Mouse (Mus musculus) left cerebral cortex, postnatal 25 days (tissue): ENCODE measurements around the gene Tnnt3. TPM values are rescaled to one million over a fixed set of nuclear protein-coding genes. Genes with fewer than 3 reads are reported as not detected.
A peak's percentile ranks its signal among the peaks of the same experiment; 100 is the strongest.

Experiments
- DNase-seq, 2 experiments: peaks; one replicate each; pipeline ENCODE4 v3.0.0; 2022; ENCODE audit warnings: low spot score in 2 of 2, mixed read lengths in 1 of 2
- intact Hi-C: fragments of 180-260 bp; cut with DNase I; formaldehyde crosslinking; loops from one replicate; pipeline ENCODE4 v1.15.1; 2025
- total RNA-seq, 2 experiments: library from RNA; stranded (reverse); gene quantifications; 2 replicates each; pipeline ENCODE4 v1.2.3; 2021

Tnnt3 gene
- total RNA-seq, 2 experiments from 2014 or later = not detected

- intact Hi-C loops = loop anchor here (5.0 kb wide), 2 partner anchors 167 to 182 kb away; no protein-coding TSS in a partner anchor
- no peak for DNase-seq
Measured at GRCm38 (mm10) chr7:142499010-142499721, 530 bp downstream of the Tnnt3 start.

DNA sequence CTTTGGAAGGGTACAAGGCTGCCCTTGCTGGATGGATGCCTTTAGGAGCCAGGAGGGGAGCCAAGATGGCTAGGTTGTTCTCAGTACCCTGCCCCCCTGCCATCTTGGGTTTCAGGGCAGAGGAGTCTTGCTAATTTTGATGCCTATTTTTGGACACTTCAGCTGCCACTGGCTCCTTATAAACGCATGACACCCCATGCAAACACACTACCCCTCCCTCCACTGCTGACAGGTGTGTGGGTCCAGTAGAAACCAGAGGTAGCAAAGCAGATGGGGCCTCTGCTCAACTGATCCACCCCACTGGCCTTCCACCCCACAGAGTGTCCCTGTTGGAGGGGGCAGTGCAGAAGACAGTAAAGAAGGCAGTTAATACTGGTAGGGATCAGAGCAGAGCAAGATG lies 1.4 kb downstream of the Tnnt3 start:
- DNase-seq = no peak
- intact Hi-C loops = no loop called here

DNA sequence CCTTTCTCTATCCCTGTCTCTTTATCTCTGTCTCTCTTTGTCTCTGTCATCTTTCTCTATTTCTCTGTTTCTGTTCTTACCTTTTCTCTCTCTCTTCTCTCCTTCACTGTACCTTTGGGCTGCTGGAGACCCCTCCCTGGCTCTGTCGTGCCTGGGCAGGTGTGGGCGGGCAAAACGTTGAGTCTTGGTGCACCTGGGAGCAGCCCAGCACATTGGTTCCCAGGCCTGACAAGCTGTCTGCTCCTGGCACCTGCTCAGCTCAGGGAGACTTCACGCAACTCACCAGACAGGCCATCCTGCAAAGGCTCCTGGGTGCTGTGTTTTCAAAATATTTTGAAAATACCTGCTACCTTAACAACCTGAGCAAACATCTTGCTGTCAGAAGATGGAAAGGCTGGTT lies 4.6 kb downstream of the Tnnt3 start:
- intact Hi-C loops = no loop called here
- DNase-seq = no peak

DNA sequence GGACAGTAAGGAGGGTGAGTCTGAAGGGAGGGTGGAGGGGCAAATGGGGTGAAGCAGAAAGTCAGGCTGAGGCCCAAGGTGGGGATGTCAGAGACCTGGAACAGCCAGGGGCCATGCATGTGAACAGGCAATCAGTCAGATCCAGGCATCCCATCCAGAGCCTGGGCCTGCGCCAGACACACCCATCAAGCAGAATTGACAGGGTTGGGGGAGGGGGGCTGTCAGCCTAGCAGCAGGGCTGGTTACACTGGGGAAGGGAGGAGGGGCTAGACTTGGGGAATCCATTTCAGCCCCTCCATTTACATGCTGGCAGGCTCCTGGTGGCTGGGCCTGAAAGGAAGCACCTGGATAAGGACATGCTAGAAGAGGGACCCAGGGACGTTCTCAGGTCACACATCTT lies 7.3 kb downstream of the Tnnt3 start:
- intact Hi-C loops = no loop called here

GRCm38 (mm10) chr7:142506501-142506900 lies 7.9 kb downstream of the Tnnt3 start:
- intact Hi-C loops = no loop called here
- DNase-seq = no peak

More for the DNA sequence above, 7.3 kb downstream of the Tnnt3 start:
- DNase-seq = no peak

DNA sequence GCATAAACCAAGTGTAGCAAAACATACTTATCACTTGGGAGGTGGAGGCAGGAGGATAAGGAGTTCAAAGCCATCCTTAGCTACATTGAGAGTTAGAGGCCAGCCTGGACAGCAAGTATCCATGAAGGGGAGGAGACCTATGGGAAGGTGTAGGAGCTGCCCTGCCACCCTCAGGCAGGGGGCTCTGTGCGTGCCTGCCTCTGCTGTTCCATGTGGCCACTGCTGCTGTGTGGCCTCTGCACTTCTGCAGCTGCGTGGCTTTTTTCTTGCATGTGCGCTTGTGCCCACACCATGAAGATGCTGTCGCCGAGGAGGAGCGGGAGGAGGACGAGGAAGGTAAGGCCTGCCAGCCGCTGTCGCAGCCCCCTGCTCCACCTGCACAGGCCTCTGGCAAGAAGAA lies 8.8 kb downstream of the Tnnt3 start:
- DNase-seq = no peak
- intact Hi-C loops = no loop called here

DNA sequence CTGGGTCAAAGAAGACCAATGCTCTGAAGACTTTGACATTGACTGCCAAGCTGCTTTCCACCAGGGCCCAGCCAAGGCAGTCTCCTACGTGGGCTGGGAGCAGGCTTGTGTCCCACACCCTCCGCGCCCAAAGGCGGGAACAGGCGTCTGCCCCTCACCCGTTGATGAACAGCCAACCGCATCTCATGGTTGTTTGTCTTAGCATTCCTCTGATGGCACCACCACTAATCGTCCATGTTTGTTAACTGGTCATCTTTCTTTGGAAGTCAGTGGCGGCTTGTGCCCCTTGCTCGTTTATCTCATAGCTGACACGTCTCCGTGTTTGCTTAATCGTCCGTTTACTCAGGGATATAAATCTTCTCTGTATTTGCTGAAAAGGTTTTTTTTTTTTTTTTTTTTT lies 10.9 kb downstream of the Tnnt3 start:
- intact Hi-C loops = no loop called here
- DNase-seq = no peak

- intact Hi-C loops = no loop called here
- DNase-seq = no peak
Measured at GRCm38 (mm10) chr7:142510021-142510777, 11.6 kb downstream of the Tnnt3 start.

DNA sequence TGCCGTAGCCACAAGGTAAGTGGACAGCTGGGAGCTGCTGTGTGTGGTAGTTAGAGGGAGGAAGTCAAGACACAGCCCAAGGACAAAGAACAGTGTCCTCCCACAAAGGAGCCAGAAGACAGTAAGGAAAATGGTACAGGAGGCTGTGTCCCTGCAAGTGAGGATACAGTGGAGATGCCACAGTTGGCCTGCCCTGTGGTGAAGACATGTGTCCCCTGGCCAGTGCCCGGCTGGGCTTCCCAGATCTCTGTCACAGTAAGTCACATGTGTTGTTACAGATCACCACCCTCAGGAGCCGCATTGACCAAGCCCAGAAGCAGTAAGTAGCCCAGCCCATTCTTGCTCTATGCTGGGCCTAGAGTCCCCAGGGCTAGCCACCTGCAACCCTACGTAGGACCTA lies 15.4 kb downstream of the Tnnt3 start:
- intact Hi-C loops = no loop called here
- DNase-seq = no peak

- no peak for DNase-seq
- intact Hi-C loops = no loop called here
Measured at GRCm38 (mm10) chr7:142516221-142516978, 17.8 kb downstream of the Tnnt3 start.

GRCm38 (mm10) chr7:142517531-142517930 lies 18.9 kb downstream of the Tnnt3 start:
- DNase-seq = no peak
- intact Hi-C loops = no loop called here

- intact Hi-C loops = no loop called here
Measured at GRCm38 (mm10) chr7:142520331-142520730, 21.7 kb downstream of the Tnnt3 start.

GRCm38 (mm10) chr7:142522352-142522751 lies 23.7 kb downstream of the Tnnt3 start:
- peak in 1 of 2 experiments; percentile 6 for DNase-seq
- intact Hi-C loops = no loop called here

More at GRCm38 (mm10) chr7:142520331-142520730, 21.7 kb downstream of the Tnnt3 start:
- no peak for DNase-seq

- no peak for DNase-seq
- intact Hi-C loops = no loop called here
Measured at GRCm38 (mm10) chr7:142523200-142523990, 24.8 kb downstream of the Tnnt3 start.

- DNase-seq = no peak
- intact Hi-C loops = no loop called here
Measured at GRCm38 (mm10) chr7:142525342-142526178, 26.9 kb downstream of the Tnnt3 start.

GRCm38 (mm10) chr7:142529350-142529749 lies 30.7 kb downstream of the Tnnt3 start:
- no peak for DNase-seq
- intact Hi-C loops = no loop called here

- no peak for DNase-seq
- intact Hi-C loops = no loop called here
Measured at GRCm38 (mm10) chr7:142531973-142532521, 33.4 kb downstream of the Tnnt3 start.

DNA sequence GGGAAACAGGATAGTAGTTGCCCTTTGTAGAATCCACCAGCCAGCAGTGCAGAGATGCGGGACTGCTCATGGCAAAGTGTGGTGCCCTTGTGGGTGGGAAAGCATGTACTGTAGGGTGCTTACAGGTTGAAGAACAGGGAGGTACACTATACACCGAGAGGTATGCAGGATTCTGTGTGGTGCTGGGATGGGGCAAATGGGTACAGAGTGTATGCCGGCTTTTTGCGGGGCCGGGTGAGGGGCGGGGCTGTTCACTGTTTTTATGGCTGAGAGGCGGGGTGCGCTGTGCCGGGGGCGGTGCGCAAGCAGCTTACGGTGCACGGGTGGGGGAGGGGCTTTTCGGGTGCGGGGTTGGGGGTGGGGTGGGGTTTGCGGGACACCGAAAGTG lies 34.0 kb downstream of the Tnnt3 start, which contains the start of gene Mrpl23:
Gene Mrpl23, plus strand, starts transcription at position 16 of the 388 bp plus-strand sequence.
- DNase-seq = no peak
- intact Hi-C loops = no loop called here
